Mouse (Mus musculus) neural tube, embryonic 13.5 days (tissue): ENCODE data around the gene Itgb2. TPM values are rescaled to one million over a fixed set of nuclear protein-coding genes. Genes with fewer than 3 reads are reported as not detected.
A peak's percentile ranks its signal among the peaks of the same experiment; 100 is the strongest.

Source experiments
- ATAC-seq: fragments of 200-750 bp; cut with Nextera tagmentation; 2 replicates; pipeline ENCODE4 v1.8.0; 2017; ENCODE audit warnings: low read depth, mild to moderate bottlenecking, moderate TSS enrichment, moderate library complexity
- H3K27ac ChIP-seq: fragments of 300-500 bp; sonication (generic); replicated peaks from 2 replicates; pipeline ENCODE4 v1.5.1; 2015; ENCODE audit warnings: moderate library complexity, mild to moderate bottlenecking, inconsistent platforms
- H3K27me3 ChIP-seq: fragments of 300-500 bp; sonication (generic); 2 replicates; pipeline ENCODE4 v1.6.1; 2015; ENCODE audit warnings: mild to moderate bottlenecking, inconsistent platforms
- H3K36me3 ChIP-seq: fragments of 300-500 bp; sonication (generic); 2 replicates; pipeline ENCODE4 v1.6.1; 2015; ENCODE audit warnings: mild to moderate bottlenecking, inconsistent platforms
- H3K4me1 ChIP-seq: fragments of 300-500 bp; sonication (generic); replicated peaks from 2 replicates; pipeline ENCODE4 v1.6.1; 2015; ENCODE audit warnings: inconsistent platforms
- H3K4me2 ChIP-seq: fragments of 300-500 bp; sonication (generic); 2 replicates; pipeline ENCODE4 v1.6.1; 2015; ENCODE audit warnings: inconsistent platforms, mild to moderate bottlenecking, moderate library complexity
- H3K4me3 ChIP-seq: fragments of 300-500 bp; sonication (generic); 2 replicates; pipeline ENCODE4 v1.5.1; 2015; ENCODE audit warnings: mild to moderate bottlenecking, inconsistent platforms
- H3K9ac ChIP-seq: fragments of 300-500 bp; sonication (generic); 2 replicates; pipeline ENCODE4 v1.6.1; 2015; ENCODE audit warnings: moderate library complexity, mild to moderate bottlenecking, inconsistent platforms
- H3K9me3 ChIP-seq: fragments of 300-500 bp; sonication (generic); 2 replicates; pipeline ENCODE4 v1.6.1; 2016; ENCODE audit warnings: inconsistent platforms
- WGBS: fragments of 180-500 bp; shearing (Covaris S2); methylation state at CpG from one replicate; pipeline ENCODE4 v1.1.7; 2015; 5-methylcytosine and 5-hydroxymethylcytosine counted together
- polyA plus RNA-seq: library from polyadenylated mRNA; unstranded; fragments of >200 nt; fragmentation: Nextera tagmentation; extraction: Ambion mirVana; gene quantifications from 2 replicates; pipeline ENCODE4 v1.2.1, GENCODE M21; 2015

Itgb2 gene
- polyA plus RNA-seq, result 1.0 TPM in 2 replicates

- no peak within 1 kb of the TSS for H3K9ac ChIP-seq
- no peaks in the 10 kb centered on the region for H3K27me3 ChIP-seq
- no peak for ATAC-seq
- WGBS, result 75% methylated on average over 9 of the region's 9 CpGs
- H3K9me3 ChIP-seq, result no peaks in the 10 kb centered on the region
- H3K4me2 ChIP-seq, result no peak within 1 kb of the TSS
- H3K27ac ChIP-seq, result no peak within 1 kb of the TSS
- no peak within 1 kb of the TSS for H3K4me3 ChIP-seq
- H3K36me3 ChIP-seq, result no peaks in the 10 kb centered on the region
- H3K4me1 ChIP-seq, result no peaks in the 10 kb centered on the region
Measured at GRCm38 (mm10) chr10:77530140-77530539, at the start of gene Itgb2. Itgb2 (plus strand) TSS chr10:77530252.

- Histone ChIP-seq H3K4me1 (0 out of 2 replicates have a peak, but pooled peaks cover 3% of the 10 kb centered on the region), H3K9ac (no peak overlapping the region), H3K4me2 (no peak overlapping the region), H3K9me3 (no peaks in the 10 kb centered on the region), H3K27ac (no peak overlapping the region), H3K36me3 (peaks cover 11% of the 10 kb centered on the region), H3K4me3 (no peak overlapping the region), H3K27me3 (no peaks in the 10 kb centered on the region)
- ATAC-seq, result no peak
Measured at GRCm38 (mm10) chr10:77481814-77482213, 48.2 kb upstream of the Itgb2 start.

GRCm38 (mm10) chr10:77484205-77484935 is 45.7 kb upstream of the Itgb2 start:
- Histone ChIP-seq H3K36me3 (peaks cover 36% of the 10 kb centered on the region), H3K27ac (0 out of 2 replicates have a peak overlapping the region, but pooled peaks have one; percentile 14), H3K4me2 (no peak overlapping the region), H3K4me3 (no peak overlapping the region), H3K4me1 (0 out of 2 replicates have a peak, but pooled peaks cover 3% of the 10 kb centered on the region), H3K9ac (no peak overlapping the region), H3K27me3 (no peaks in the 10 kb centered on the region), H3K9me3 (no peaks in the 10 kb centered on the region)
- WGBS, result 70% methylated on average over 18 of the region's 18 CpGs
- no peak for ATAC-seq

- Histone ChIP-seq H3K36me3 (peaks cover 48% of the 10 kb centered on the region), H3K4me3 (no peak overlapping the region), H3K27me3 (no peaks in the 10 kb centered on the region), H3K4me1 (0 out of 2 replicates have a peak, but pooled peaks cover 3% of the 10 kb centered on the region), H3K9ac (no peak overlapping the region), H3K27ac (no peak overlapping the region), H3K4me2 (no peak overlapping the region), H3K9me3 (no peaks in the 10 kb centered on the region)
- 80% methylated on average over 3 of the region's 3 CpGs for WGBS
- no peak for ATAC-seq
Measured at GRCm38 (mm10) chr10:77485786-77486185, 44.3 kb upstream of the Itgb2 start.

- no peak overlapping the region for H3K4me2 ChIP-seq
- peaks cover 54% of the 10 kb centered on the region for H3K36me3 ChIP-seq
- 94% methylated on average over 7 of the region's 7 CpGs for WGBS
- H3K27ac ChIP-seq, result no peak overlapping the region
- H3K27me3 ChIP-seq, result no peaks in the 10 kb centered on the region
- no peaks in the 10 kb centered on the region for H3K9me3 ChIP-seq
- no peak overlapping the region for H3K4me3 ChIP-seq
- 0 out of 2 replicates have a peak, but pooled peaks cover 3% of the 10 kb centered on the region for H3K4me1 ChIP-seq
- no peak for ATAC-seq
- no peak overlapping the region for H3K9ac ChIP-seq
Measured at GRCm38 (mm10) chr10:77488168-77488567, 41.9 kb upstream of the Itgb2 start.

GRCm38 (mm10) chr10:77491585-77491984 is 38.5 kb upstream of the Itgb2 start:
- no peak for ATAC-seq
- Histone ChIP-seq H3K4me3 (no peak overlapping the region), H3K4me1 (no peaks in the 10 kb centered on the region), H3K9ac (no peak overlapping the region), H3K27ac (no peak overlapping the region), H3K36me3 (peaks cover 72% of the 10 kb centered on the region), H3K9me3 (no peaks in the 10 kb centered on the region), H3K27me3 (no peaks in the 10 kb centered on the region), H3K4me2 (no peak overlapping the region)
- 90% methylated on average over 6 of the region's 6 CpGs for WGBS

- Histone ChIP-seq H3K4me2 (no peak overlapping the region), H3K4me1 (no peaks in the 10 kb centered on the region), H3K9me3 (no peaks in the 10 kb centered on the region), H3K27ac (no peak overlapping the region), H3K36me3 (peaks cover 72% of the 10 kb centered on the region), H3K27me3 (no peaks in the 10 kb centered on the region), H3K4me3 (no peak overlapping the region), H3K9ac (no peak overlapping the region)
- ATAC-seq, result no peak
- 94% methylated on average over 3 of the region's 3 CpGs for WGBS
Measured at GRCm38 (mm10) chr10:77492885-77493284, 37.2 kb upstream of the Itgb2 start.

- no peak for ATAC-seq
- Histone ChIP-seq H3K4me1 (no peaks in the 10 kb centered on the region), H3K9ac (no peak overlapping the region), H3K36me3 (peaks cover 75% of the 10 kb centered on the region), H3K9me3 (no peaks in the 10 kb centered on the region), H3K4me3 (no peak overlapping the region), H3K27ac (no peak overlapping the region), H3K4me2 (no peak overlapping the region), H3K27me3 (no peaks in the 10 kb centered on the region)
- 90% methylated on average over 13 of the region's 13 CpGs for WGBS
Measured at GRCm38 (mm10) chr10:77497185-77497584, 32.9 kb upstream of the Itgb2 start.

- Histone ChIP-seq H3K4me3 (no peak overlapping the region), H3K27ac (no peak overlapping the region), H3K36me3 (peaks cover 78% of the 10 kb centered on the region), H3K9me3 (no peaks in the 10 kb centered on the region), H3K27me3 (no peaks in the 10 kb centered on the region), H3K4me2 (no peak overlapping the region), H3K4me1 (no peaks in the 10 kb centered on the region), H3K9ac (no peak overlapping the region)
- WGBS, result 69% methylated on average over 6 of the region's 6 CpGs
- no peak; the same call in 1 of the 2 replicates for ATAC-seq
Measured at GRCm38 (mm10) chr10:77498254-77498653, 31.8 kb upstream of the Itgb2 start.

GRCm38 (mm10) chr10:77500636-77501035 is 29.4 kb upstream of the Itgb2 start:
- no peak for ATAC-seq
- peaks cover 78% of the 10 kb centered on the region for H3K36me3 ChIP-seq
- H3K9me3 ChIP-seq, result no peaks in the 10 kb centered on the region
- no peaks in the 10 kb centered on the region for H3K27me3 ChIP-seq
- H3K4me1 ChIP-seq, result no peaks in the 10 kb centered on the region
- H3K9ac ChIP-seq, result no peak overlapping the region
- no peak overlapping the region for H3K4me3 ChIP-seq
- H3K27ac ChIP-seq, result no peak overlapping the region
- H3K4me2 ChIP-seq, result no peak overlapping the region
- 83% methylated on average over 14 of the region's 14 CpGs for WGBS

GRCm38 (mm10) chr10:77502967-77503922 is 26.8 kb upstream of the Itgb2 start:
- no peak overlapping the region for H3K9ac ChIP-seq
- no peak overlapping the region for H3K4me2 ChIP-seq
- ATAC-seq, result no peak
- H3K27me3 ChIP-seq, result no peaks in the 10 kb centered on the region
- WGBS, result 92% methylated on average over 25 of the region's 25 CpGs
- no peaks in the 10 kb centered on the region for H3K9me3 ChIP-seq
- H3K27ac ChIP-seq, result no peak overlapping the region
- H3K4me3 ChIP-seq, result no peak overlapping the region
- no peaks in the 10 kb centered on the region for H3K4me1 ChIP-seq
- H3K36me3 ChIP-seq, result peaks cover 76% of the 10 kb centered on the region

GRCm38 (mm10) chr10:77504143-77504542 is 25.9 kb upstream of the Itgb2 start:
- Histone ChIP-seq H3K27ac (no peak overlapping the region), H3K36me3 (peaks cover 84% of the 10 kb centered on the region), H3K9me3 (no peaks in the 10 kb centered on the region), H3K9ac (no peak overlapping the region), H3K4me1 (no peaks in the 10 kb centered on the region), H3K4me2 (no peak overlapping the region), H3K27me3 (no peaks in the 10 kb centered on the region), H3K4me3 (no peak overlapping the region)
- WGBS, result 99% methylated on average over 6 of the region's 6 CpGs
- ATAC-seq, result no peak
